ENCODE assay signal across 26 mouse cellular contexts in genomic region chr17:6091604-6092003, GRCm38 (mm10).
"Had no signal": no experiment of that assay in that cellular context is flagged by ENCODE, and none has a peak within 500 bp of the region (broad histone marks: within the 10 kb centered on the region; RNA-seq: fewer than 3 reads in every experiment).

No protein-coding gene starts in this region.

- ATAC-seq: hindbrain, embryonic 16.5 days; inflammation-experienced regulatory T-cells, adult 6 months; intestine, embryonic 15.5 days had no signal

- H3K27ac ChIP-seq: gastrocnemius, adult 2 months; heart, embryonic 10.5 days; hindbrain, embryonic 10.5 days; hindbrain, embryonic 12.5 days; hindbrain, embryonic 14.5 days; intestine, embryonic 15.5 days; layer of hippocampus, adult 2 months; left cerebral cortex, adult 2 months; limb, embryonic 10.5 days; limb, embryonic 12.5 days; liver, embryonic 13.5 days had no signal

- H3K4me1 ChIP-seq: heart, embryonic 10.5 days; heart, embryonic 12.5 days; hindbrain, embryonic 10.5 days; hindbrain, embryonic 12.5 days; intestine, embryonic 15.5 days; limb, embryonic 10.5 days; limb, embryonic 12.5 days; liver, embryonic 13.5 days had no signal

- H3K9ac ChIP-seq: heart, embryonic 12.5 days; hindbrain, embryonic 12.5 days; hindbrain, embryonic 14.5 days; intestine, embryonic 15.5 days; limb, embryonic 12.5 days; liver, embryonic 13.5 days had no signal

- DNase-seq: gastrocnemius, adult 2 months; gastrocnemius, postnatal 10 days; gastrocnemius, postnatal 25 days; heart, adult 18-20 months; heart, postnatal 10 days; heart, postnatal 4 days; kidney, adult 18-20 months; kidney, adult 8-10 months; kidney, postnatal 10 days; kidney, postnatal 25 days; kidney, postnatal 4 days; liver; liver, embryonic 13.5 days had no signal

- H3K4me2 ChIP-seq: heart, embryonic 12.5 days; hindbrain, embryonic 12.5 days; hindbrain, embryonic 14.5 days; intestine, embryonic 15.5 days; limb, embryonic 12.5 days; liver, embryonic 11.5 days; liver, embryonic 13.5 days had no signal

- H3K9me3 ChIP-seq: heart, embryonic 10.5 days; heart, embryonic 12.5 days; hindbrain, embryonic 10.5 days; hindbrain, embryonic 12.5 days; intestine, embryonic 15.5 days; limb, embryonic 10.5 days; limb, embryonic 12.5 days; liver, embryonic 13.5 days had no signal

- H3K27me3 ChIP-seq: heart, embryonic 12.5 days; hindbrain, embryonic 12.5 days; intestine, embryonic 15.5 days; limb, embryonic 12.5 days; liver, embryonic 13.5 days had no signal

- H3K4me3 ChIP-seq: gastrocnemius, adult 2 months; heart, embryonic 10.5 days; heart, embryonic 12.5 days; hindbrain, embryonic 10.5 days; hindbrain, embryonic 12.5 days; intestine, embryonic 15.5 days; layer of hippocampus, adult 2 months; left cerebral cortex, adult 2 months; limb, embryonic 10.5 days; limb, embryonic 12.5 days; liver, embryonic 13.5 days had no signal
